Mouse (Mus musculus): ENCODE measurements around the gene Gm42421. TPM values are rescaled to one million over a fixed set of nuclear protein-coding genes. Genes with fewer than 3 reads are reported as not detected.

Gene Gm42421
- polyA plus RNA-seq, 1 experiment from 2014 or later: 0.53 TPM

Other genes with a start within 250 kb of the Gm42421 start
- 27.8 and 31.0 TPM in 2 replicates for gene Usp42, start 195.9 kb upstream of the Gm42421 start, polyA plus RNA-seq (2014; fragmentation: Nextera tagmentation; extraction: Ambion mirVana)
- gene Eif2ak1, start 110.4 kb upstream of the Gm42421 start, polyA plus RNA-seq (2014; fragmentation: Nextera tagmentation; extraction: Ambion mirVana): 54.2 and 56.4 TPM in 2 replicates
- 0.22 TPM in 1 of 2 replicates, not detected in the other for gene Ankrd61, start 30.5 kb upstream of the Gm42421 start, polyA plus RNA-seq (2014; fragmentation: Nextera tagmentation; extraction: Ambion mirVana)
- 105 and 111 TPM in 2 replicates for gene Aimp2, start 18.3 kb upstream of the Gm42421 start, polyA plus RNA-seq (2014; fragmentation: Nextera tagmentation; extraction: Ambion mirVana)
- gene Pms2, start 18.2 kb upstream of the Gm42421 start, polyA plus RNA-seq (2014; fragmentation: Nextera tagmentation; extraction: Ambion mirVana): 34.3 and 40.0 TPM in 2 replicates
- gene Rsph10b, start 4.9 kb downstream of the Gm42421 start, polyA plus RNA-seq (2014; fragmentation: Nextera tagmentation; extraction: Ambion mirVana): 0.42 and 1.2 TPM in 2 replicates
- 110 and 117 TPM in 2 replicates for gene Ccz1, start 86.7 kb downstream of the Gm42421 start, polyA plus RNA-seq (2014; fragmentation: Nextera tagmentation; extraction: Ambion mirVana)
- not detected in 2 replicates for gene Ocm, start 98.5 kb downstream of the Gm42421 start, polyA plus RNA-seq (2014; fragmentation: Nextera tagmentation; extraction: Ambion mirVana)
- gene Lmtk2, start 172.3 kb downstream of the Gm42421 start, polyA plus RNA-seq (2014; fragmentation: Nextera tagmentation; extraction: Ambion mirVana): 3.7 and 4.5 TPM in 2 replicates